Mouse (Mus musculus): ENCODE results near the gene Pgap3.

- no peak for TF ChIP-seq TAL1 (IDR thresholded peaks at IDR 0.05; ENCODE audit: low read length)
- no peak for TF ChIP-seq GATA1 (IDR thresholded peaks at IDR 0.05; ENCODE audit: low read length)
These were observed 36.5 kb downstream of the Pgap3 start for GRCm38 (mm10) chr11:98363817-98364216.

All from erythroblast, embryonic 14.5 days (primary cell).